Mouse (Mus musculus) brain, adult 2 months (tissue): ENCODE results near the gene 4930426L09Rik.

ENCODE experiments used
- DNase-seq: peaks from one replicate; pipeline ENCODE4 v3.0.0; 2011; ENCODE audit warnings: low read depth, low spot score

Gene 4930426L09Rik

GRCm38 (mm10) chr2:19011443-19011842 lies 13.3 kb downstream of the 4930426L09Rik start:
- no peak for DNase-seq

GRCm38 (mm10) chr2:19016348-19016747 lies 18.2 kb downstream of the 4930426L09Rik start:
- DNase-seq, result no peak

GRCm38 (mm10) chr2:19016839-19017238 lies 18.7 kb downstream of the 4930426L09Rik start:
- no peak for DNase-seq

GRCm38 (mm10) chr2:19018034-19018433 lies 19.9 kb downstream of the 4930426L09Rik start:
- DNase-seq, result peak; percentile 79

GRCm38 (mm10) chr2:19024807-19025206 lies 26.7 kb downstream of the 4930426L09Rik start:
- peak; percentile 7 for DNase-seq

- DNase-seq, result no peak
Observed at GRCm38 (mm10) chr2:19037430-19037829, 39.3 kb downstream of the 4930426L09Rik start.

- no peak for DNase-seq
Observed at GRCm38 (mm10) chr2:19037907-19038570, 39.9 kb downstream of the 4930426L09Rik start.

- DNase-seq, result no peak
Observed at GRCm38 (mm10) chr2:19048225-19048624, 50.1 kb downstream of the 4930426L09Rik start.

- DNase-seq, result no peak
Observed at GRCm38 (mm10) chr2:19049341-19049740, 51.2 kb downstream of the 4930426L09Rik start.
